Mouse (Mus musculus): ENCODE data around the gene Nfic. TPM values are rescaled to one million over a fixed set of nuclear protein-coding genes. Genes with fewer than 3 reads are reported as not detected.
"Not testable (repeated sequence)": the region's sequence is repeated elsewhere in the genome, so short reads cannot be mapped to it uniquely, and the experiment has no call there.

Nfic gene
- polyA plus RNA-seq, 1 experiment from 2014 or later = 100.0 TPM

DNA sequence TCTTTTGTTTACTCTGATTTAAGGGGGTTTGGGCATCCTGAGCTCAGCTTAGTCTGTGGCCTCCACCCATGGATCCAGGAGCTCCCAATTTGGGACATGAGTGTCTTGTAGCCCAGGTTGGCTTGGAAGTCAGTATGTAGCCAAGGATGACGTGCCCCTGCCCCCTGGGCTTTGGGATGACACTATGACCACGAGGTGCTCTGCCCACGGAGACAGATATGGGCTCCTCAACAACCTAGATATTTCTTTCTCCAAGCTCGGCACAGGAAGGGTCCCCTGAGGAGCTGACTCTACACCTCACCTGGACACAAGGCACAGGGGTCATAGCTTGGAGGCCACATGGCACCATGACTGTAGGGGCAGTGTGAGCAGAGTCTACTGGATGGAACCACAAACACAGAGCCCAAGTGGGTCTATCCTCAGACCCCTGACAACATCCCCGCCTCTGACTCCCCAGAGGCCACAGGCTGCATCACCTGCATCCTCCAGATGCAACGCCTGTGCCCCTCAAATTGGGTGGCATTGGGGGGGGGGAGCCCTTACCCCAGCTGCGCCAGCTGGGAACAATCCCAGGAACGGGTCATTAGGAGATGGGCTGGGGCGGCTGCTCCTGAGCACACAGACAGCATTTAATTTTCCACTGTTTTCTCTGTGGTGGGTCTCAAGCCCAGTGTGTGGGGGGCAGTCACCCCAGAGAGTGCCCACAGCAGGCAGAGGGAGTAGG lies 4.6 kb downstream of the Nfic start:
- Histone ChIP-seq H3K4me3 (ENCODE audit: low read depth, low read length) (no peak overlapping the region), H3K27ac (replicated peaks; ENCODE audit: low read depth, low read length) (no peak overlapping the region), H3K36me3 (ENCODE audit: control insufficient read depth, insufficient read depth, low read length) (no peaks in the 10 kb centered on the region), H3K4me1 (ENCODE audit: control insufficient read depth, insufficient read depth, low read length) (no peaks in the 10 kb centered on the region), H3K9me3 (ENCODE audit: control insufficient read depth, low read length) (no peaks in the 10 kb centered on the region), H3K4me2 (ENCODE audit: low read depth, low read length) (no peak overlapping the region), H3K27me3 (replicated peaks; ENCODE audit: control insufficient read depth, insufficient read depth, low read length) (peaks cover 56% of the 10 kb centered on the region), H3K9ac (ENCODE audit: low read depth, low read length) (no peak overlapping the region)
- DNase-seq (ENCODE audit: low spot score) (no peak), ATAC-seq (ENCODE audit: low read depth) (no peak)
- 53% methylated on average over 9 of the region's 9 CpGs for WGBS

DNA sequence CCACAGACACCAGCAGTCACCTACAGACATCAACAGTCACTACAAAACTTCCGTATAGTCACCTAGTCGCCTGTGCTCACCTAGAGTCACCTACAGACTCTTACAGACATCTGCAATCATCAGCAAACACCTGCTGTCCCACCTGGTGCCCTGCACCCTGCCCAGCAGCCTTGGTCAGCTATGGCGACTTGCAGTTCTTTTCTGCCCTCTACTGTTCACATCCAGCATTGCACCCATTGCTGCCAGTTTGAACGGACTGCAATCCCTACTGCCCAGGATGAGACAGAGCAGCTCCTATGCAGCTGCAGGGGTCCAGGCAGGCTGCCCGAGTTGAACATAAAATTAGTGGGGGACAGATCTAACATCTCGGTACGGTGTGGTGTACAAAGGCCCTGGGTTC lies 5.3 kb downstream of the Nfic start:
- ATAC-seq (ENCODE audit: low read depth) (peak; percentile 78; the same call in 1 of the 2 replicates), DNase-seq (ENCODE audit: low spot score) (peak; percentile 83)
- Histone ChIP-seq H3K36me3 (ENCODE audit: control insufficient read depth, insufficient read depth, low read length) (no peaks in the 10 kb centered on the region), H3K4me1 (ENCODE audit: control insufficient read depth, insufficient read depth, low read length) (no peaks in the 10 kb centered on the region), H3K27me3 (replicated peaks; ENCODE audit: control insufficient read depth, insufficient read depth, low read length) (peaks cover 50% of the 10 kb centered on the region), H3K9me3 (ENCODE audit: control insufficient read depth, low read length) (no peaks in the 10 kb centered on the region), H3K27ac (replicated peaks; ENCODE audit: low read depth, low read length) (no peak overlapping the region), H3K4me2 (ENCODE audit: low read depth, low read length) (no peak overlapping the region), H3K9ac (ENCODE audit: low read depth, low read length) (no peak overlapping the region), H3K4me3 (ENCODE audit: low read depth, low read length) (no peak overlapping the region)
- 4% methylated on average over 7 of the region's 7 CpGs for WGBS

DNA sequence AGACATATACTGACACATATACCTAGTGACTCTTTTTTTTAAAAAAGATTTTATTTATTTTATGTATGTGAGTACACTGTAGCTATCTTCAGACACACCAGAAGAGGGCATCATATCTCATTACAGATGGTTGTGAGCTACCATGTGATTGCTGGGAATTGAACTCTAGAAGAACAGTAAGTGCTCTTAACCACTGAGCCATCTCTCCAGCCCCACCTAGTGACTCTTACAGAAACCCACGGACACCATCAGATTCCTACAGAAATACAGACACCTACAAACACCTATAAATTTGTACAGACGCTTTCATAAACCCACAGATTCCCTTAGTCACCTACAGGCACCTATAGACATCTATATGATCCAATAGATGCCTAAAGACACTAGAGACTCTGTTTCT lies 9.9 kb downstream of the Nfic start:
- H3K4me3 ChIP-seq (ENCODE audit: low read depth, low read length); DNase-seq (ENCODE audit: low spot score); H3K9ac ChIP-seq (ENCODE audit: low read depth, low read length); H3K36me3 ChIP-seq (ENCODE audit: control insufficient read depth, insufficient read depth, low read length); ATAC-seq (ENCODE audit: low read depth); H3K27ac ChIP-seq (replicated peaks; ENCODE audit: low read depth, low read length); H3K9me3 ChIP-seq (ENCODE audit: control insufficient read depth, low read length); H3K4me1 ChIP-seq (ENCODE audit: control insufficient read depth, insufficient read depth, low read length); H3K4me2 ChIP-seq (ENCODE audit: low read depth, low read length); H3K27me3 ChIP-seq (replicated peaks; ENCODE audit: control insufficient read depth, insufficient read depth, low read length): not testable (repeated sequence)
- 27% methylated on average over 2 of the region's 2 CpGs for WGBS

DNA sequence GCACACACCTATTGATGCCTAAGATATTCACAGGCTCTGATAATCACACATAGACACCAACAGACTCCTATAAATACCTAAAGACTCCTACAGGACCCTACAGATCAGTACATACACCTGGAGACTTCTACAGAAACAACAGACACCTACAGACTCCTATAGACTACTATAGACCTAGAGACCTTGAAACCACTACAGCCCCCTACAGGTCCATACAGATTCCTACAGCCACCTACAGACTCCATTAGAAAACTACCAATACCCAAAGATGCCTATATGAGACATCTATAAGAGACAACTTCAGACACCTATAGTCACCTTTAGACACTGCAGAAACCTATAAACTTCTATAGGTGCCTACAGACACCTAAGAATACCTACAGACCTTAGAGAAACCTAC lies 14.4 kb downstream of the Nfic start:
- Histone ChIP-seq H3K4me1 (ENCODE audit: control insufficient read depth, insufficient read depth, low read length) (no peaks in the 10 kb centered on the region), H3K36me3 (ENCODE audit: control insufficient read depth, insufficient read depth, low read length) (no peaks in the 10 kb centered on the region), H3K4me3 (ENCODE audit: low read depth, low read length) (no peak overlapping the region), H3K9ac (ENCODE audit: low read depth, low read length) (no peak overlapping the region), H3K27me3 (replicated peaks; ENCODE audit: control insufficient read depth, insufficient read depth, low read length) (0 out of 2 replicates have a peak, but pooled peaks cover 3% of the 10 kb centered on the region), H3K9me3 (ENCODE audit: control insufficient read depth, low read length) (no peaks in the 10 kb centered on the region), H3K4me2 (ENCODE audit: low read depth, low read length) (no peak overlapping the region), H3K27ac (replicated peaks; ENCODE audit: low read depth, low read length) (no peak overlapping the region)
- DNase-seq (ENCODE audit: low spot score) (no peak), ATAC-seq (ENCODE audit: low read depth) (no peak)

DNA sequence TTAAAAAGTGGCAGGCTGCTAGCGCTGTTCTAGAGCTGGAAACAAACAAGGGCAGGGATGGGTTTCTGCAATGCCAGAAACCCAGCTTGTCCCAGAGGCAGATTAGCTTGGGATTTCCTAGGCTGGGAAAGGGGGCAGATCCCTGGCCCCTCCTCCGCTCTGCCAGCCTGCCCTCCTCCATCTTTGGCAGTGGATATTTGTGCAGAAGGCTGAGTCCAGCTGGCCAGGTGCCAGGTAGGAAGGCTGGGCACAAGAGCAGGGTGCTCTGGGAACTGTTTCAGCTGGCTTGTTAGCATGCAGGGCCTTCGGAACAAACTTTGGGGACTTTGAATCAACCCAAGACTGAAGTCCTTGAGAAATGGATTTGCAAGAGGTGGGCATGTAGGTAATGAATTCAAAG lies 20.0 kb downstream of the Nfic start:
- Histone ChIP-seq H3K27ac (replicated peaks; ENCODE audit: low read depth, low read length) (no peak overlapping the region), H3K4me2 (ENCODE audit: low read depth, low read length) (no peak overlapping the region), H3K9ac (ENCODE audit: low read depth, low read length) (no peak overlapping the region), H3K4me1 (ENCODE audit: control insufficient read depth, insufficient read depth, low read length) (peaks cover 7% of the 10 kb centered on the region; the same call in 1 of the 2 replicates), H3K4me3 (ENCODE audit: low read depth, low read length) (no peak overlapping the region), H3K27me3 (replicated peaks; ENCODE audit: control insufficient read depth, insufficient read depth, low read length) (no peaks in the 10 kb centered on the region), H3K9me3 (ENCODE audit: control insufficient read depth, low read length) (no peaks in the 10 kb centered on the region), H3K36me3 (ENCODE audit: control insufficient read depth, insufficient read depth, low read length) (no peaks in the 10 kb centered on the region)
- ATAC-seq (ENCODE audit: low read depth) = no peak
- WGBS = 76% methylated on average over 3 of the region's 3 CpGs
- no peak for DNase-seq (ENCODE audit: low spot score)

DNA sequence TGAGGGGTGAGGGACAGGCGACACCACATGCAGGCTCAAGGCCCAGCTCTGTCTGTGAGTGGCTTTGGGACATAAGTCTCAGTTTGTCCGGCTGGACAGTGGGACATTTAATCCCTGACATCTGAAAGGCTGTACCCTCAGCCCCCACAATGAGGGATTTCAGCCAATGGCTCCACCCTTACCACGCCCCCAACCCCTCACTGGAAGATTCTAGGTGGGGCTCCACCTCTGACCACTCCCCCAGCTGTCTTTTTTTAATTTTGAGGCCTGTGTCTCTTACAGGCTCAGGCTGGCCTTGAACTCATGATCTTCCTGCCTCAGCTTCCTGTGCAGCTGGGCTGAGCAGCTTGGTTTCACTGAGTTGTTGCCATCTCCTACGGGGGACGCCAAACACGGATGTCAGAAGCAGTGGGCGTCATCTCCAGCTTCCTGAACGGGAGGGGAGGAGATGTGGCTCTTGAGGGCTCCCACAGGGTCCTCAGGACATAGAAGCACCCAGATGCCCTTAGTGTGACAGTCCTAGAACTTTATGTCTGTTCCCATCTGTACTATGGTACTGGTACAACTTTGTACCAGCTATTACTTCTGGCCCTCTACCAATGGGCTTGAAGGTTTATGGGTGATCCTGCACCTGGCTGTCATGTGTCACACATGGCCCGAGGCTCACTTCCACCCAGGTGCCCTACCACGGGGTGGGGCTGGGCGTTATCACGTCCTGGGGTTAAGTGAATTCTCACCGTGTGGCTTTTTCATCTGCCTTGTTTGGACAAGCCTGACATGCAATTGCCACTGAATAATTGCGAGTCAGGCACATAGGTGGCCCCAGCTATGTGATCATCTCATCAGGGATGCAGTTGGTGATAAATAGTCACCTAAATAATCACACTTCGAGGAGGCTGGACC lies 20.8 kb downstream of the Nfic start:
- WGBS = 56% methylated on average over 15 of the region's 15 CpGs
- H3K4me1 ChIP-seq (ENCODE audit: control insufficient read depth, insufficient read depth, low read length) = peaks cover 7% of the 10 kb centered on the region; the same call in 1 of the 2 replicates
- no peak overlapping the region for H3K4me2 ChIP-seq (ENCODE audit: low read depth, low read length)
- DNase-seq (ENCODE audit: low spot score) (no peak), ATAC-seq (ENCODE audit: low read depth) (no peak)
- H3K27ac ChIP-seq (replicated peaks; ENCODE audit: low read depth, low read length) = no peak overlapping the region
- no peaks in the 10 kb centered on the region for H3K36me3 ChIP-seq (ENCODE audit: control insufficient read depth, insufficient read depth, low read length)
- H3K27me3 ChIP-seq (replicated peaks; ENCODE audit: control insufficient read depth, insufficient read depth, low read length) = no peaks in the 10 kb centered on the region
- H3K9ac ChIP-seq (ENCODE audit: low read depth, low read length) = no peak overlapping the region
- H3K4me3 ChIP-seq (ENCODE audit: low read depth, low read length) = no peak overlapping the region
- no peaks in the 10 kb centered on the region for H3K9me3 ChIP-seq (ENCODE audit: control insufficient read depth, low read length)

DNA sequence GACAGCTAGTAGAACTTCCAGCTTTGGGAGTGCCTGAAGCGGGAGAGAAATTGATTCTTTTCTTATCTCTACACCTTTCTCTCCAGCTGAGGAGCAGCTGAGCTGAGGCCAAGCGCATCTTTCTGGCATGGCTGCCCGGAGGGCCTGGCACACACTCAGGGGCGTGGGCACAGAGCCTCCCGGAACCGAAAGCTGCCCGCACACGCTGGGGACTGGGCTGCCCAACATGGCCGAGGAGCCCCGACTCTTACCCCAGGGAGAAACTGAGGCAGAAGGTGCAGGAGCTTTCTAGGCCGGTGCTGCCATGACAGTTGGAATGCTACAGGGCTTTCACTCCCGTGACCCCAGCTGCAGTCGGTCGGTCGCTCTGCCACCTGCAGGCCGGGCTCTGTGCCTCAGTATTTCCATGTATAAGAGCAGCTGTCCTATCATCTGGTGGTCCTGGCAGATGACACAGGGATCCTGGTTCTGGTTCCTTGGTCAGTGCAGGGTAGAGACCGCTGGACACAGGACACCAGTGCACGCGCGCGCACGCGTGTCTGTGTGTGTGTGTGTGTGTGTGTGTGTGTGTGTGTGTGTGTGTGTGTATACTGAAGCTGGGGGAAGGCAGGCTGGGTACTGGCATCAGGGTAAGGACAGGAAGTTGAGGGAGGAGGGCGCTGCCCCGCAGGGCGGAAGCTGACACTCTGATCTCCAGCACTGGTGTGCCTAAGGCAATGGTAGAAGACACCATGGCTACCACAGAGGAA lies 21.7 kb downstream of the Nfic start:
- Histone ChIP-seq H3K4me2 (ENCODE audit: low read depth, low read length) (peak overlapping the region; percentile 57; the same call in 1 of the 2 replicates), H3K36me3 (ENCODE audit: control insufficient read depth, insufficient read depth, low read length) (no peaks in the 10 kb centered on the region), H3K27me3 (replicated peaks; ENCODE audit: control insufficient read depth, insufficient read depth, low read length) (no peaks in the 10 kb centered on the region), H3K9ac (ENCODE audit: low read depth, low read length) (no peak overlapping the region), H3K27ac (replicated peaks; ENCODE audit: low read depth, low read length) (no peak overlapping the region), H3K4me3 (ENCODE audit: low read depth, low read length) (no peak overlapping the region; the same call in 1 of the 2 replicates), H3K4me1 (ENCODE audit: control insufficient read depth, insufficient read depth, low read length) (peaks cover 12% of the 10 kb centered on the region; the same call in 1 of the 2 replicates), H3K9me3 (ENCODE audit: control insufficient read depth, low read length) (no peaks in the 10 kb centered on the region)
- no peak for DNase-seq (ENCODE audit: low spot score)
- ATAC-seq (ENCODE audit: low read depth) = no peak
- WGBS = 74% methylated on average over 26 of the region's 26 CpGs

DNA sequence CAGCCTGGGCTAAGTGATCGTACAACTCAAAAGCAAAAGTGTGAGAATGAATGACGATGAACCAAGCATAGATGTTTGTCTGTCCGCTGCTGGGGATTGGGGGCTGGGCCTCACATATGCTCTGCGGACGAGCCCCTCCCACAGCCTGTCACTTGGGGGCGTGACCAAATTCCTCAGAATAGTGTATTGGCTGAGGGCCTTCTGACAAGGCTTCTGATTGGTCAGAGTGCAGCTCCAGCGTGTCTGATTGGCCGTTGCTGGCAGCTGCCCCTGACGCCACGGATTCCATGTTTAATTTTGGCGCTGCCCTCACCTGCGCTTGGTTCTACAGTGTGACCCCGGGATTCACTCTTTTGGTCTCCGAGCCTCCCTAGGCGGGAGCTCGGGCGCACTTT lies 22.6 kb downstream of the Nfic start:
- Histone ChIP-seq H3K27me3 (replicated peaks; ENCODE audit: control insufficient read depth, insufficient read depth, low read length) (peaks cover 4% of the 10 kb centered on the region; the same call in 1 of the 2 replicates), H3K36me3 (ENCODE audit: control insufficient read depth, insufficient read depth, low read length) (no peaks in the 10 kb centered on the region), H3K4me3 (ENCODE audit: low read depth, low read length) (peak overlapping the region; percentile 30), H3K27ac (replicated peaks; ENCODE audit: low read depth, low read length) (no peak overlapping the region), H3K4me2 (ENCODE audit: low read depth, low read length) (peak overlapping the region; percentile 57), H3K9me3 (ENCODE audit: control insufficient read depth, low read length) (no peaks in the 10 kb centered on the region), H3K9ac (ENCODE audit: low read depth, low read length) (peak overlapping the region; percentile 60), H3K4me1 (ENCODE audit: control insufficient read depth, insufficient read depth, low read length) (peaks cover 12% of the 10 kb centered on the region; the same call in 1 of the 2 replicates)
- 4% methylated on average over 17 of the region's 17 CpGs for WGBS
- peak; percentile 91 for ATAC-seq (ENCODE audit: low read depth)
- DNase-seq (ENCODE audit: low spot score) = peak; percentile 98

All from embryonic facial prominence, embryonic 14.5 days (tissue).